Mouse (Mus musculus): ENCODE results near the gene Pga5. TPM values are rescaled to one million over a fixed set of nuclear protein-coding genes. Genes with fewer than 3 reads are reported as not detected.

Gene Pga5
- polyA plus RNA-seq (2014; fragmentation: Nextera tagmentation; extraction: Ambion mirVana) = not detected in 2 replicates

GRCm38 (mm10) chr19:10677915-10678771 lies at the start of gene Pga5:
Pga5 (minus strand) TSS chr19:10678071.
- Histone ChIP-seq H3K4me3 (ENCODE audit: low read depth, low read length) (no peak within 1 kb of the TSS), H3K27ac (ENCODE audit: low read depth, low read length) (no peak within 1 kb of the TSS), H3K4me2 (ENCODE audit: low read depth, low read length, severe bottlenecking) (no peak within 1 kb of the TSS), H3K4me1 (replicated peaks; ENCODE audit: control insufficient read depth, insufficient read depth, low read length) (0 out of 2 replicates have a peak, but pooled peaks cover 1% of the 10 kb centered on the region), H3K36me3 (ENCODE audit: control insufficient read depth, insufficient read depth, low read length) (no peaks in the 10 kb centered on the region), H3K9me3 (ENCODE audit: control insufficient read depth, low read length) (no peaks in the 10 kb centered on the region), H3K27me3 (ENCODE audit: control insufficient read depth, insufficient read depth, low read length) (no peaks in the 10 kb centered on the region), H3K9ac (ENCODE audit: low read length) (no peak within 1 kb of the TSS)
- DNase-seq (ENCODE audit: low spot score) (peak; percentile 79), ATAC-seq (replicated peaks; ENCODE audit: low FRiP score) (peak; percentile 74; the same call in 1 of the 2 replicates)
- 49% methylated on average over 6 of the region's 6 CpGs for WGBS

GRCm38 (mm10) chr19:10724629-10725363 lies 46.9 kb upstream of the Pga5 start:
- Histone ChIP-seq H3K36me3 (ENCODE audit: control insufficient read depth, insufficient read depth, low read length) (no peaks in the 10 kb centered on the region), H3K9ac (ENCODE audit: low read length) (no peak overlapping the region), H3K4me1 (replicated peaks; ENCODE audit: control insufficient read depth, insufficient read depth, low read length) (peaks cover 16% of the 10 kb centered on the region), H3K27ac (ENCODE audit: low read depth, low read length) (no peak overlapping the region), H3K4me3 (ENCODE audit: low read depth, low read length) (no peak overlapping the region), H3K9me3 (ENCODE audit: control insufficient read depth, low read length) (no peaks in the 10 kb centered on the region), H3K27me3 (ENCODE audit: control insufficient read depth, insufficient read depth, low read length) (no peaks in the 10 kb centered on the region), H3K4me2 (ENCODE audit: low read depth, low read length, severe bottlenecking) (no peak overlapping the region)
- WGBS = 79% methylated on average over 13 of the region's 13 CpGs
- no peak for DNase-seq (ENCODE audit: low spot score)
- ATAC-seq (replicated peaks; ENCODE audit: low FRiP score) = no peak

- Histone ChIP-seq H3K9ac (ENCODE audit: low read length) (no peak overlapping the region), H3K9me3 (ENCODE audit: control insufficient read depth, low read length) (no peaks in the 10 kb centered on the region), H3K4me1 (replicated peaks; ENCODE audit: control insufficient read depth, insufficient read depth, low read length) (peaks cover 18% of the 10 kb centered on the region), H3K36me3 (ENCODE audit: control insufficient read depth, insufficient read depth, low read length) (no peaks in the 10 kb centered on the region), H3K27ac (ENCODE audit: low read depth, low read length) (no peak overlapping the region), H3K4me3 (ENCODE audit: low read depth, low read length) (no peak overlapping the region), H3K27me3 (ENCODE audit: control insufficient read depth, insufficient read depth, low read length) (no peaks in the 10 kb centered on the region), H3K4me2 (ENCODE audit: low read depth, low read length, severe bottlenecking) (no peak overlapping the region)
- no peak for ATAC-seq (replicated peaks; ENCODE audit: low FRiP score)
- no peak for DNase-seq (ENCODE audit: low spot score)
- WGBS = 32% methylated on average over 5 of the region's 5 CpGs
These were observed 45.8 kb upstream of the Pga5 start for GRCm38 (mm10) chr19:10723649-10724048.

- Histone ChIP-seq H3K9me3 (ENCODE audit: control insufficient read depth, low read length) (no peaks in the 10 kb centered on the region), H3K9ac (ENCODE audit: low read length) (no peak overlapping the region), H3K27me3 (ENCODE audit: control insufficient read depth, insufficient read depth, low read length) (no peaks in the 10 kb centered on the region), H3K4me2 (ENCODE audit: low read depth, low read length, severe bottlenecking) (no peak overlapping the region), H3K27ac (ENCODE audit: low read depth, low read length) (no peak overlapping the region), H3K4me1 (replicated peaks; ENCODE audit: control insufficient read depth, insufficient read depth, low read length) (peaks cover 18% of the 10 kb centered on the region), H3K36me3 (ENCODE audit: control insufficient read depth, insufficient read depth, low read length) (no peaks in the 10 kb centered on the region), H3K4me3 (ENCODE audit: low read depth, low read length) (no peak overlapping the region)
- ATAC-seq (replicated peaks; ENCODE audit: low FRiP score) = no peak
- DNase-seq (ENCODE audit: low spot score) = no peak
- 30% methylated on average over 13 of the region's 13 CpGs for WGBS
These were observed 45.2 kb upstream of the Pga5 start for GRCm38 (mm10) chr19:10723084-10723483.

GRCm38 (mm10) chr19:10721064-10721463 lies 43.2 kb upstream of the Pga5 start:
- no peak for ATAC-seq (replicated peaks; ENCODE audit: low FRiP score)
- no peaks in the 10 kb centered on the region for H3K27me3 ChIP-seq (ENCODE audit: control insufficient read depth, insufficient read depth, low read length)
- no peaks in the 10 kb centered on the region for H3K9me3 ChIP-seq (ENCODE audit: control insufficient read depth, low read length)
- H3K4me2 ChIP-seq (ENCODE audit: low read depth, low read length, severe bottlenecking) = no peak overlapping the region
- H3K9ac ChIP-seq (ENCODE audit: low read length) = no peak overlapping the region
- H3K4me1 ChIP-seq (replicated peaks; ENCODE audit: control insufficient read depth, insufficient read depth, low read length) = peaks cover 18% of the 10 kb centered on the region
- no peak overlapping the region for H3K27ac ChIP-seq (ENCODE audit: low read depth, low read length)
- 71% methylated on average over 5 of the region's 5 CpGs for WGBS
- H3K4me3 ChIP-seq (ENCODE audit: low read depth, low read length) = no peak overlapping the region
- DNase-seq (ENCODE audit: low spot score) = no peak
- H3K36me3 ChIP-seq (ENCODE audit: control insufficient read depth, insufficient read depth, low read length) = no peaks in the 10 kb centered on the region

GRCm38 (mm10) chr19:10720524-10720923 lies 42.7 kb upstream of the Pga5 start:
- H3K4me3 ChIP-seq (ENCODE audit: low read depth, low read length) = no peak overlapping the region
- DNase-seq (ENCODE audit: low spot score) = no peak
- no peak overlapping the region for H3K4me2 ChIP-seq (ENCODE audit: low read depth, low read length, severe bottlenecking)
- no peaks in the 10 kb centered on the region for H3K36me3 ChIP-seq (ENCODE audit: control insufficient read depth, insufficient read depth, low read length)
- no peak overlapping the region for H3K27ac ChIP-seq (ENCODE audit: low read depth, low read length)
- no peaks in the 10 kb centered on the region for H3K9me3 ChIP-seq (ENCODE audit: control insufficient read depth, low read length)
- no peak overlapping the region for H3K9ac ChIP-seq (ENCODE audit: low read length)
- peaks cover 18% of the 10 kb centered on the region for H3K4me1 ChIP-seq (replicated peaks; ENCODE audit: control insufficient read depth, insufficient read depth, low read length)
- H3K27me3 ChIP-seq (ENCODE audit: control insufficient read depth, insufficient read depth, low read length) = no peaks in the 10 kb centered on the region
- WGBS = 32% methylated on average over 3 of the region's 3 CpGs
- ATAC-seq (replicated peaks; ENCODE audit: low FRiP score) = no peak

GRCm38 (mm10) chr19:10719751-10720150 lies 41.9 kb upstream of the Pga5 start:
- Histone ChIP-seq H3K27ac (ENCODE audit: low read depth, low read length) (no peak overlapping the region), H3K27me3 (ENCODE audit: control insufficient read depth, insufficient read depth, low read length) (no peaks in the 10 kb centered on the region), H3K9ac (ENCODE audit: low read length) (no peak overlapping the region), H3K4me3 (ENCODE audit: low read depth, low read length) (no peak overlapping the region), H3K36me3 (ENCODE audit: control insufficient read depth, insufficient read depth, low read length) (no peaks in the 10 kb centered on the region), H3K4me2 (ENCODE audit: low read depth, low read length, severe bottlenecking) (no peak overlapping the region), H3K4me1 (replicated peaks; ENCODE audit: control insufficient read depth, insufficient read depth, low read length) (peaks cover 18% of the 10 kb centered on the region), H3K9me3 (ENCODE audit: control insufficient read depth, low read length) (no peaks in the 10 kb centered on the region)
- ATAC-seq (replicated peaks; ENCODE audit: low FRiP score) = no peak
- DNase-seq (ENCODE audit: low spot score) = no peak
- 52% methylated on average over 2 of the region's 2 CpGs for WGBS

GRCm38 (mm10) chr19:10718251-10718775 lies 40.4 kb upstream of the Pga5 start:
- no peak overlapping the region for H3K9ac ChIP-seq (ENCODE audit: low read length)
- ATAC-seq (replicated peaks; ENCODE audit: low FRiP score) (no peak), DNase-seq (ENCODE audit: low spot score) (no peak)
- no peaks in the 10 kb centered on the region for H3K9me3 ChIP-seq (ENCODE audit: control insufficient read depth, low read length)
- peaks cover 10% of the 10 kb centered on the region; the same call in 1 of the 2 replicates for H3K4me1 ChIP-seq (replicated peaks; ENCODE audit: control insufficient read depth, insufficient read depth, low read length)
- no peak overlapping the region for H3K4me2 ChIP-seq (ENCODE audit: low read depth, low read length, severe bottlenecking)
- WGBS = 83% methylated on average over 7 of the region's 7 CpGs
- no peak overlapping the region for H3K27ac ChIP-seq (ENCODE audit: low read depth, low read length)
- H3K27me3 ChIP-seq (ENCODE audit: control insufficient read depth, insufficient read depth, low read length) = no peaks in the 10 kb centered on the region
- no peaks in the 10 kb centered on the region for H3K36me3 ChIP-seq (ENCODE audit: control insufficient read depth, insufficient read depth, low read length)
- H3K4me3 ChIP-seq (ENCODE audit: low read depth, low read length) = no peak overlapping the region

Data from forebrain, embryonic 11.5 days (tissue).